Mouse (Mus musculus) hindbrain, embryonic 14.5 days (tissue): ENCODE measurements at regions not wholly inside any gene's neighbourhood (a gene's known extent, or its start where the extent isn't known, plus 50 kb on each side); places are given as distances from the start of the nearest gene placed in this dataset.
A peak's percentile ranks its signal among the peaks of the same experiment; 100 is the strongest.

ENCODE experiments used
- ATAC-seq: fragments of 200-750 bp; cut with Nextera tagmentation; 2 replicates; pipeline ENCODE4 v1.8.0; 2017; ENCODE audit warnings: moderate number of reproducible peaks, mild to moderate bottlenecking, moderate TSS enrichment, moderate library complexity; ENCODE audit not compliant: low FRiP score
- DNase-seq: peaks from one replicate; pipeline ENCODE4 v3.0.0-alpha.2; 2015; ENCODE audit warnings: low spot score
- H3K27ac ChIP-seq: fragments of 300-500 bp; sonication (generic); 2 replicates; pipeline ENCODE4 v1.5.1; 2014; ENCODE audit warnings: mild to moderate bottlenecking, moderate library complexity
- H3K27me3 ChIP-seq: fragments of 300-500 bp; sonication (generic); 2 replicates; pipeline ENCODE4 v1.6.1; 2014; ENCODE audit warnings: mild to moderate bottlenecking, low read length, mixed read lengths; ENCODE audit not compliant: control insufficient read depth, insufficient read depth
- H3K36me3 ChIP-seq: fragments of 300-500 bp; sonication (generic); replicated peaks from 2 replicates; pipeline ENCODE4 v1.6.1; 2014; ENCODE audit not compliant: control insufficient read depth, insufficient read depth
- H3K4me1 ChIP-seq: fragments of 300-500 bp; sonication (generic); replicated peaks from 2 replicates; pipeline ENCODE4 v1.6.1; 2014; ENCODE audit warnings: antibody characterized with exemption, low read length, mixed read lengths; ENCODE audit not compliant: control insufficient read depth, insufficient read depth
- H3K4me2 ChIP-seq: fragments of 300-500 bp; sonication (generic); replicated peaks from 2 replicates; pipeline ENCODE4 v1.6.1; 2014; ENCODE audit warnings: mild to moderate bottlenecking, moderate library complexity
- H3K4me3 ChIP-seq: fragments of 300-500 bp; sonication (generic); replicated peaks from 2 replicates; pipeline ENCODE4 v1.5.1; 2014; ENCODE audit warnings: mild to moderate bottlenecking, low read length
- H3K9ac ChIP-seq: fragments of 300-500 bp; sonication (generic); 2 replicates; pipeline ENCODE4 v1.6.1; 2014
- H3K9me3 ChIP-seq: fragments of 300-500 bp; sonication (generic); 2 replicates; pipeline ENCODE4 v1.6.1; 2016; ENCODE audit warnings: low read length; ENCODE audit not compliant: control insufficient read depth
- WGBS: fragments of 180-500 bp; shearing (Covaris S2); extraction: QIAGEN DNeasy Blood & Tissue Kit; methylation state at CpG from one replicate; pipeline ENCODE4 v1.1.7; 2014; 5-methylcytosine and 5-hydroxymethylcytosine counted together

GRCm38 (mm10) chr11:64599178-64599577, 162.7 kb upstream of the F930015N05Rik start:
- Histone ChIP-seq H3K27ac (no peak overlapping the region), H3K4me3 (no peak overlapping the region), H3K4me2 (no peak overlapping the region), H3K9ac (no peak overlapping the region), H3K27me3 (no peaks in the 10 kb centered on the region), H3K4me1 (no peaks in the 10 kb centered on the region), H3K36me3 (no peaks in the 10 kb centered on the region), H3K9me3 (peaks cover 4% of the 10 kb centered on the region; the same call in 1 of the 2 replicates)
- 68% methylated on average over 3 of the region's 3 CpGs for WGBS
- no peak for ATAC-seq
- no peak for DNase-seq

- H3K4me1 ChIP-seq, result no peaks in the 10 kb centered on the region
- H3K36me3 ChIP-seq, result no peaks in the 10 kb centered on the region
- H3K27ac ChIP-seq, result no peak overlapping the region
- no peak overlapping the region for H3K9ac ChIP-seq
- no peaks in the 10 kb centered on the region for H3K27me3 ChIP-seq
- DNase-seq (peak; percentile 69), ATAC-seq (peak; percentile 74; the same call in 1 of the 2 replicates)
- H3K4me2 ChIP-seq, result no peak overlapping the region
- WGBS, result 45% methylated on average over 10 of the region's 10 CpGs
- peaks cover 4% of the 10 kb centered on the region; the same call in 1 of the 2 replicates for H3K9me3 ChIP-seq
- H3K4me3 ChIP-seq, result no peak overlapping the region
These were observed 164.0 kb upstream of the F930015N05Rik start for GRCm38 (mm10) chr11:64600201-64601102.

- H3K4me2 ChIP-seq, result no peak overlapping the region
- no peaks in the 10 kb centered on the region for H3K4me1 ChIP-seq
- H3K36me3 ChIP-seq, result no peaks in the 10 kb centered on the region
- no peaks in the 10 kb centered on the region for H3K27me3 ChIP-seq
- H3K27ac ChIP-seq, result no peak overlapping the region
- H3K4me3 ChIP-seq, result no peak overlapping the region
- 88% methylated on average over 2 of the region's 2 CpGs for WGBS
- ATAC-seq (no peak), DNase-seq (no peak)
- H3K9me3 ChIP-seq, result no peaks in the 10 kb centered on the region
- no peak overlapping the region for H3K9ac ChIP-seq
These were observed 172.6 kb upstream of the F930015N05Rik start for GRCm38 (mm10) chr11:64609043-64609442.

DNA sequence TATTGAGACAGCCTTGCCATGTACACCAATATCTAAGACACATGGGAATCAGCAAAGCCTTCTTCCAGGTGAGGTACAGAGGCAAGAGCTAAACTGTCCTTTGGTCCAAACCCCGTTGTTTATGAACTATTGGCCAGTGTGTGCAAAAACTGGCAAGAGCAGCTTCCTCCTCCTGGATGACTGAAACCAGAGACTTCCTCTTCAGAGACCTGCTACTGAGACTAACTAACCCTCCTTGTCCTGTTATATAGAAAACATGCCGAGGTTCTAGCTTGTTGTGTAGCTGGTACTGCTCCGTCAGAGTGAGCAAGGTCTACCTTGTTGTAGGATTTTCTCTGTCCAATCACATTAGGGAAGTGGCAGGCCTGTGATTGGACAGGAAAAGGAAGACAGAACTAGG, 174.3 kb upstream of the F930015N05Rik start:
- no peaks in the 10 kb centered on the region for H3K4me1 ChIP-seq
- no peak for ATAC-seq
- H3K27me3 ChIP-seq, result no peaks in the 10 kb centered on the region
- no peak overlapping the region for H3K9ac ChIP-seq
- H3K9me3 ChIP-seq, result no peaks in the 10 kb centered on the region
- H3K4me3 ChIP-seq, result no peak overlapping the region
- H3K36me3 ChIP-seq, result no peaks in the 10 kb centered on the region
- no peak overlapping the region for H3K27ac ChIP-seq
- DNase-seq, result no peak
- no peak overlapping the region for H3K4me2 ChIP-seq
- WGBS, result 95% methylated on average over 3 of the region's 3 CpGs

DNA sequence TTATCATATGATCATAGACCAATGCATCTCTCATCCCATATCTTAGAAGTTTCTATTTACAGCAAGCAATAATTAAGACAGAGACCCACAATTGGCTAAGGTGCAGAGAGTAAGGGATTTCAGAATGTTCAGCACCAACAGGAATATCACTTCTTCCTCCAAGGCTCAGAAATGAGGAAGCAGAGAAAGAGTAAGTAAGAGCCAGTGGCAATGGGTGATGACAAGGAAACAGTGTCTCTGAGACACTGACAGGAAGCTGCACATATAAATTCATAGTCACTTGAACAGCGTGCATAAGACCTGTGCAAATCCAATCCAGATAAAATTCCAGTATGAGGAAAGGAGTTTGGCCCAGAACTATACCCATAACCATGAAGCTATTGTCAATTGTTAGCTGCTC, 178.7 kb upstream of the F930015N05Rik start:
- 86% methylated on average over 1 of the region's 1 CpGs for WGBS
- Histone ChIP-seq H3K27ac (no peak overlapping the region), H3K4me2 (no peak overlapping the region), H3K36me3 (no peaks in the 10 kb centered on the region), H3K4me1 (no peaks in the 10 kb centered on the region), H3K9me3 (no peaks in the 10 kb centered on the region), H3K9ac (no peak overlapping the region), H3K4me3 (no peak overlapping the region), H3K27me3 (no peaks in the 10 kb centered on the region)
- no peak for ATAC-seq
- no peak for DNase-seq

- Histone ChIP-seq H3K9me3 (no peaks in the 10 kb centered on the region), H3K4me3 (no peak overlapping the region), H3K27me3 (no peaks in the 10 kb centered on the region), H3K36me3 (no peaks in the 10 kb centered on the region), H3K4me2 (no peak overlapping the region), H3K9ac (no peak overlapping the region), H3K27ac (no peak overlapping the region), H3K4me1 (no peaks in the 10 kb centered on the region)
- DNase-seq (no peak), ATAC-seq (no peak)
- 71% methylated on average over 5 of the region's 5 CpGs for WGBS
These were observed 182.4 kb upstream of the F930015N05Rik start for GRCm38 (mm10) chr11:64618631-64619385.

- H3K4me1 ChIP-seq, result no peaks in the 10 kb centered on the region
- no peaks in the 10 kb centered on the region for H3K36me3 ChIP-seq
- no peaks in the 10 kb centered on the region for H3K27me3 ChIP-seq
- ATAC-seq (no peak), DNase-seq (no peak)
- no peak overlapping the region for H3K4me2 ChIP-seq
- H3K9me3 ChIP-seq, result no peaks in the 10 kb centered on the region
- WGBS, result 88% methylated on average over 7 of the region's 7 CpGs
- H3K27ac ChIP-seq, result no peak overlapping the region
- H3K4me3 ChIP-seq, result no peak overlapping the region
- no peak overlapping the region for H3K9ac ChIP-seq
These were observed 190.7 kb upstream of the F930015N05Rik start for GRCm38 (mm10) chr11:64627180-64627579.

GRCm38 (mm10) chr11:64640947-64641346, 204.5 kb upstream of the F930015N05Rik start:
- H3K36me3 ChIP-seq, result no peaks in the 10 kb centered on the region
- WGBS, result 33% methylated on average over 4 of the region's 4 CpGs
- peak; percentile 49 for DNase-seq

DNA sequence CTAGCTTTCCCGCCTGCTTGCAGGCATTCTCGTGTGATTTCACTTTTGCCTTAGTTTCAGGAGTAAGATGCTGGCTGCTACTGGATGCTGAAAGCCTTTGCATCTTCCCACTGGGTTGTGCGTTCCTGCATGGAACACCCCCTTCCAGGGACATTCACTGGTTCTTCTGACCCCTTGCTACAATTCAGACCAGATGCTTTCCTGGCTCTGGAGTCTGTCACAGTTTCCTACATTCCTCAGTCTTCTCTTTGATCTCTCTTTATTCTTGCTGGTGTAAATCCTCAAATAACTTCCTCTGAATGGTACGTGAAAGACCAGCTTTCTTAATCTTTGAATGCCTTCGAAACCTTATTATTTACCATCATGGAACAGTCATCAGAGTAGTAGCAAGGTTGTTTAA, 206.7 kb upstream of the F930015N05Rik start:
- Histone ChIP-seq H3K36me3 (no peaks in the 10 kb centered on the region), H3K9ac (no peak overlapping the region), H3K9me3 (no peaks in the 10 kb centered on the region), H3K4me3 (no peak overlapping the region), H3K27ac (no peak overlapping the region), H3K4me1 (no peaks in the 10 kb centered on the region), H3K27me3 (no peaks in the 10 kb centered on the region), H3K4me2 (no peak overlapping the region)
- WGBS, result 77% methylated on average over 5 of the region's 5 CpGs
- DNase-seq, result no peak
- no peak for ATAC-seq

More at GRCm38 (mm10) chr11:64640947-64641346, 204.5 kb upstream of the F930015N05Rik start:
- Histone ChIP-seq H3K9me3 (0 out of 2 replicates have a peak, but pooled peaks cover 6% of the 10 kb centered on the region), H3K4me3 (no peak overlapping the region), H3K9ac (no peak overlapping the region), H3K27ac (no peak overlapping the region), H3K4me1 (no peaks in the 10 kb centered on the region), H3K4me2 (no peak overlapping the region), H3K27me3 (no peaks in the 10 kb centered on the region)
- ATAC-seq, result no peak
